Mouse (Mus musculus) cerebellum, adult 2 months (tissue): Measurements from ENCODE around the gene Gpr50.

ENCODE experiments used
- CTCF ChIP-seq: fragments of 200-500 bp; IDR thresholded peaks from 2 replicates; pipeline ENCODE4 v1.5.1; 2011; ENCODE audit warnings: low read depth, mild to moderate bottlenecking, control low read depth, low read length, moderate library complexity, borderline replicate concordance; ENCODE audit not compliant: insufficient read depth
- POLR2A ChIP-seq: fragments of 200-500 bp; IDR thresholded peaks from 2 replicates; pipeline ENCODE4 v1.6.1; 2011; ENCODE audit warnings: low read length, control low read depth, borderline replicate concordance; ENCODE audit not compliant: insufficient read depth

DNA sequence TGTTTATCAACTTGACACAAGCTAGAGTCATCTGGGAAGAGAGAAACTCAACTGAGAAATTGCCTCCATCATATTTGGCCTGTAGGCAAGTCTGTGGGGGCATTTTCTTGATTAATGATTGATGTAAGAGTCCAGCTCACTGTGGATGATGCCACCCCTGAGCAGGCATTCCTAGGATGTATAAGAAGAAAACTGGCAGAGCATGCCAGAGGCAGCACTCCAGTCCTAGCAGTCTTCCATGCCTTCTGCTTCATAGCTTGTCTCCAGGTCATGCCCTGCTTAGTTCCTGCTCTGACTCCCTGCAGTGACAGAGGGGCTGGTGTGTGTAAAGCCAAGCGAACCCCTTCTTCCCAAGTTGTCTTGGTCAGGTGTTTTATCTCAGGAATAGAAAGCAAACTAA is 32.3 kb upstream of the Gpr50 start:
- TF ChIP-seq CTCF = no peak
- TF ChIP-seq POLR2A = no peak
